Mouse (Mus musculus) forebrain, embryonic 12.5 days (tissue): Measurements from ENCODE around the gene Cacna2d3. TPM values are rescaled to one million over a fixed set of nuclear protein-coding genes. Genes with fewer than 3 reads are reported as not detected.

ENCODE experiments used
- ATAC-seq: fragments of 200-750 bp; cut with Nextera tagmentation; 2 replicates; pipeline ENCODE4 v1.8.0; 2017; ENCODE audit warnings: moderate TSS enrichment; ENCODE audit not compliant: low FRiP score
- H3K27ac ChIP-seq: fragments of 300-500 bp; sonication (generic); 2 replicates; pipeline ENCODE4 v1.5.1; 2016; ENCODE audit warnings: mild to moderate bottlenecking
- H3K27me3 ChIP-seq: fragments of 300-500 bp; sonication (generic); 2 replicates; pipeline ENCODE4 v1.6.1; 2016; ENCODE audit warnings: mild to moderate bottlenecking
- H3K36me3 ChIP-seq: fragments of 300-500 bp; sonication (generic); replicated peaks from 2 replicates; pipeline ENCODE4 v1.6.1; 2016; ENCODE audit warnings: mild to moderate bottlenecking
- H3K4me1 ChIP-seq: fragments of 300-500 bp; sonication (generic); 2 replicates; pipeline ENCODE4 v1.6.1; 2016
- H3K4me2 ChIP-seq: fragments of 300-500 bp; sonication (generic); 2 replicates; pipeline ENCODE4 v1.6.1; 2016; ENCODE audit warnings: mild to moderate bottlenecking, moderate library complexity
- H3K4me3 ChIP-seq: fragments of 300-500 bp; sonication (generic); replicated peaks from 2 replicates; pipeline ENCODE4 v1.5.1; 2016; ENCODE audit warnings: mild to moderate bottlenecking
- H3K9ac ChIP-seq: fragments of 300-500 bp; sonication (generic); 2 replicates; pipeline ENCODE4 v1.6.1; 2016; ENCODE audit warnings: mild to moderate bottlenecking
- H3K9me3 ChIP-seq: fragments of 300-500 bp; sonication (generic); 2 replicates; pipeline ENCODE4 v1.6.1; 2016
- WGBS: fragments of 180-500 bp; shearing (Covaris S2); methylation state at CpG from one replicate; pipeline ENCODE4 v1.1.7; 2016; 5-methylcytosine and 5-hydroxymethylcytosine counted together
- polyA plus RNA-seq: library from polyadenylated mRNA; unstranded; fragments of >200 nt; fragmentation: Nextera tagmentation; extraction: Ambion mirVana; gene quantifications from 2 replicates; pipeline ENCODE4 v1.2.1, GENCODE M21; 2016

The Cacna2d3 gene
- polyA plus RNA-seq, 1 experiment from 2014 or later = 15.3 TPM

DNA sequence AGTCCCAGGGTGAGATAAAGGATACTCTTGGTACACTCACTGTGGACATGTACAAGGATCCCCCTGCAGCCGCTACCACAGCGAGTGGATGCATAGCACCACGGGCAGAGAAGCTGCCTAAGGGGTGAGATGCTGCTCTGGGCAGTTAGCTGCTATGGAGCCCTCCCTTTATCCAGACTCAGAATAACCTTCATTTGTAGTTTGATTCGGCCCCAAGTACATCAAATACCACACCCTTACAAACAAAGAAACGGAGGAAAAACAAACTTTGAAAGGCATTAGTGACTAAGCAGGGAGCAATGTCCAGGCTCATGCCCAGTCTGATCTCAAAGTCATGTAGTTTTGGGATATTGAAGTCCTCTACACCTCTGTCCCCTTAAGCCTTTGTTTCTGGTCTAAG is 386.8 kb downstream of the Cacna2d3 start:
- WGBS = 89% methylated on average over 5 of the region's 5 CpGs
- H3K9ac ChIP-seq = no peak overlapping the region
- H3K4me3 ChIP-seq = no peak overlapping the region
- ATAC-seq = no peak
- H3K27me3 ChIP-seq = no peaks in the 10 kb centered on the region
- peaks cover 4% of the 10 kb centered on the region; the same call in 1 of the 2 replicates for H3K4me1 ChIP-seq
- H3K9me3 ChIP-seq = no peaks in the 10 kb centered on the region
- H3K27ac ChIP-seq = no peak overlapping the region
- no peaks in the 10 kb centered on the region for H3K36me3 ChIP-seq
- no peak overlapping the region for H3K4me2 ChIP-seq

DNA sequence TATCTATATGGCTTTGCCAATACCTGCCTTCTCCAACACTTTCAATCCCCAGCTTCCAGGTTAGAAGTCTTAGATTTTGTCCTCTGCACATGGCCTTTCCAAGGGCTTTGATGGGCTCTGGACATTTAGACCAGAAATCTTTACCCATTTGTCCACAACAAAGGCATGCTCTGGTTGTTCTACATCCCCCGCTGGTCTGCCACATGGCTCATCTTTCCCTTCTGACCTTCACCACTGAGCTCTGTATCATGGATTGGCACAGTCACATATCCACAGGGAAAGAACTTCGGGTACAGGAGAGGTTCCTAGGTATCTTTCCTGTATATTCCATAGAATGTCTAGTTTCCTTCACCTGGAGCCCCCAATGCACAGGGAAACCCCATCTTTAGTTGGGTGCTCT is 387.4 kb downstream of the Cacna2d3 start:
- Histone ChIP-seq H3K4me3 (no peak overlapping the region), H3K4me2 (no peak overlapping the region), H3K36me3 (no peaks in the 10 kb centered on the region), H3K9ac (no peak overlapping the region), H3K4me1 (no peaks in the 10 kb centered on the region), H3K27me3 (no peaks in the 10 kb centered on the region), H3K9me3 (no peaks in the 10 kb centered on the region), H3K27ac (no peak overlapping the region)
- 89% methylated on average over 2 of the region's 2 CpGs for WGBS
- no peak for ATAC-seq

DNA sequence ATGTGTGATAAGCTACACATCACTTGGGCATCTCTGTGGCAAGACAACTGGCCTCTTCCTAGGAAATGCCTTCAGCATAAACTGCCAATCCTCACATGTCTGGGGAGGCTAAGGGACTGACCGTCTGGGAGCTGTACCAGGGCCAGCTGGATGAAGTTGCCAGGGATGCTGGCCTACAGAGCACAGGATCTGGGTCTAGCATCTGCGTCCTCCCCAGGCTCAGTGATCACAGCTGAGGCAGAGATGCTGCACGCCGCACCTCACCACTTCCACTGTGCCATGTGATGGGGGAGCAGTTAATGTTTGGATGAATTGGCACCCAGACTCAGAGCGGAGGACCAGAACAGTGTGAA is 397.3 kb downstream of the Cacna2d3 start:
- no peak for ATAC-seq
- no peak overlapping the region for H3K27ac ChIP-seq
- H3K9me3 ChIP-seq = no peaks in the 10 kb centered on the region
- no peak overlapping the region for H3K4me3 ChIP-seq
- H3K4me1 ChIP-seq = no peaks in the 10 kb centered on the region; the same call in 1 of the 2 replicates
- no peak overlapping the region for H3K4me2 ChIP-seq
- H3K27me3 ChIP-seq = no peaks in the 10 kb centered on the region
- H3K36me3 ChIP-seq = no peaks in the 10 kb centered on the region
- no peak overlapping the region for H3K9ac ChIP-seq
- WGBS = 81% methylated on average over 5 of the region's 5 CpGs

DNA sequence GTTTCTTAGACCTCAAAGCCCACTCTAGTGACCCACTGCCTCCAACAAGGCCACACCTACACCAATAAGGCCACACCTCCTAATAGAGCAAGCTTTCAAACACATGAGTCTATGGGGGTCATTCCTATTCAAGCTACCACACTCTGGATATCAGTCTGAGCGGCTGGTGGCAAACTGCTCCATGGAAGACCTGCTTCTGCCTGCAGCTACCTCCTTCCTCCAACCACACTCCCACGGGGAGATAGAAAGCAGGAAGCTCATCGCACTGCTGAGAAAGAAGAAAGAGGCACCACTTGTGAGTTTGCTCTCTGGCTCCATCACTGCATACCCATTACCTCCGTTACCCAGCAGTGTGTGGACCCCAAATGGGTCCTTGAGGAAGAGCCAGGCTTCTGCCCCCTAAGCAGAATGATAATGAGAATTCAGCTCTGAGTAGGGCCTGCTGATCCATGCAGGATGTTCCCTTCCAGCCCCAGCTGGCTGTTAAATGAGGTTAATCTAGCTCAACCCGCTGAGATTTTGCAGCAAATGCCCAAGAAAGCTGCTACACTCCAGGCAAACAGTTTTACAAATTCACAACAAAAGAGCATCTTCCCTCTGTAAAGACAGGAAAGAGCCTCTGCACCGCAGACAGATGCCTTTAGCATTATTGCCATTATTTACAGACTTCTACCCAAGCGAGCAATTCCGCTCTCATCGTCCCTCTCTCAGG is 397.8 kb downstream of the Cacna2d3 start:
- H3K9ac ChIP-seq = no peak overlapping the region
- H3K27ac ChIP-seq = no peak overlapping the region
- H3K4me2 ChIP-seq = no peak overlapping the region
- H3K9me3 ChIP-seq = no peaks in the 10 kb centered on the region
- no peak for ATAC-seq
- WGBS = 90% methylated on average over 9 of the region's 9 CpGs
- H3K27me3 ChIP-seq = no peaks in the 10 kb centered on the region
- no peak overlapping the region for H3K4me3 ChIP-seq
- no peaks in the 10 kb centered on the region for H3K36me3 ChIP-seq
- no peaks in the 10 kb centered on the region; the same call in 1 of the 2 replicates for H3K4me1 ChIP-seq

DNA sequence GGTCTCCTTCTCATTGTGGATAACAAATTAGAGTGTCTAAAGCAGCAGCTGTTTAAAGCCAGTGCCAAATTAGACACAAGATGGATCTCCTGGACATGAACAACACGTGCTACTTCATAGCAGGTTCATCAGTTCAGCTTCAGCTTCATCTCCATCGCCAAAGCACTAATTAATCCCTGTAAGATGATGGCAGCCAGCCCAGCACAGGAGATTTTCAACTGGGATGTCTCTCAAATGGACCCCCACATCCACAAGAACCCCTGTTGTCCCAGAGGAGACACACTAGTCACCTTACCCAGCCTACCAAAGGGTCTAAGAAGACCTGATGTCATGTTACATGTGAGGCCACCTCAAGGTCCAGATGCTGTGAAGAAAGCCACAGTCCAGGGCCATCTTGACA is 408.2 kb downstream of the Cacna2d3 start:
- no peak overlapping the region for H3K9ac ChIP-seq
- WGBS = 88% methylated on average over 2 of the region's 2 CpGs
- no peak for ATAC-seq
- no peak overlapping the region for H3K27ac ChIP-seq
- no peak overlapping the region for H3K4me2 ChIP-seq
- no peaks in the 10 kb centered on the region for H3K36me3 ChIP-seq
- no peaks in the 10 kb centered on the region for H3K4me1 ChIP-seq
- H3K27me3 ChIP-seq = no peaks in the 10 kb centered on the region
- no peaks in the 10 kb centered on the region for H3K9me3 ChIP-seq
- no peak overlapping the region for H3K4me3 ChIP-seq

DNA sequence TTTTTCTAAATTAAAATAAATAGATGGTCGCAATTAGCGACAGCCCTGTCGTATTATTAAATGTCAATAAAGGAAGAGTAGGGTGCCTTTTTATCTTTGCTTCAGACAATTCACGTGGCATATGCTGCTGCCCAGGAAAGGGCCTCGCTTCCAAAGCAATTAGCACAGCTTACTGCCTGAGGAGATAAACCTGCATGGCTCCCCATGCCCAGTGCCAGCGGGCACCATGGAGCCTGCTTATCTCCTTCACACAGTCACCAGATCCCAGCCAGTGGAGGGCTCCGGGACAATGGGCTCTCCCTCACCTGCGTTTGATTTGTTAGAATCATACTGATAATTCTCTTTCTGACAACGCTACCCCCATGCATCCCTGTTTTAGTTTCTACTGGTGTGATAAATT is 416.0 kb downstream of the Cacna2d3 start:
- Histone ChIP-seq H3K4me3 (no peak overlapping the region), H3K4me2 (no peak overlapping the region), H3K4me1 (no peaks in the 10 kb centered on the region), H3K27me3 (no peaks in the 10 kb centered on the region), H3K27ac (no peak overlapping the region), H3K9ac (no peak overlapping the region), H3K36me3 (no peaks in the 10 kb centered on the region), H3K9me3 (no peaks in the 10 kb centered on the region)
- 84% methylated on average over 9 of the region's 9 CpGs for WGBS
- ATAC-seq = no peak

DNA sequence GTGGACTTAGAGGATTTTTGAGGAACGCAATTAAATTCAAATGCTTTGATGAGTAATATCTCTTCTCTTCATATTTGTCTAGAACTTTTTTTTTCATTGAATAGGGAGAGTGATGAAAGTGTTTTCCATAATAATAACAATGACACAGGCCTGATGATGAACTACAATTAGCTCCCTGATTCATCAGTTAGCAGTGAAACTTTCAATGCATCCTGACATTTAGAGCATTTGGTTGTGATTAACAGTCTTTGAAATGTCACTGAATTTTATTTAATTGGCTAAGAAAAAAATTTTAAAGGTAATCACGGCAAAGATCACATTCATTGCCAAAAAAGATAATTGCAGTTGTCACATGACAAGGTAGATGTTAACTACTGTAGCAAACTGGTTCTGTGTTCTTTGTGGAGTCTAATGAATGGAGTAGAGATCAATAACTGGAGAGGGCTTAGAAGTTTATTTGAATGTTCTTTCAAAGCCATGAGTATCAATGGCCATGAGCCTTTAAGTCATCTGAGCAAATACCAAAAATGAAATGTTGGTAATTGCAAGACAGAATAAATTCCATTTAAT is 425.4 kb downstream of the Cacna2d3 start:
- H3K9me3 ChIP-seq = no peaks in the 10 kb centered on the region
- no peak overlapping the region for H3K9ac ChIP-seq
- WGBS = 63% methylated on average over 2 of the region's 2 CpGs
- no peak overlapping the region for H3K4me2 ChIP-seq
- no peaks in the 10 kb centered on the region for H3K36me3 ChIP-seq
- H3K4me1 ChIP-seq = no peaks in the 10 kb centered on the region
- no peak overlapping the region for H3K4me3 ChIP-seq
- no peak for ATAC-seq
- H3K27me3 ChIP-seq = no peaks in the 10 kb centered on the region
- H3K27ac ChIP-seq = no peak overlapping the region

DNA sequence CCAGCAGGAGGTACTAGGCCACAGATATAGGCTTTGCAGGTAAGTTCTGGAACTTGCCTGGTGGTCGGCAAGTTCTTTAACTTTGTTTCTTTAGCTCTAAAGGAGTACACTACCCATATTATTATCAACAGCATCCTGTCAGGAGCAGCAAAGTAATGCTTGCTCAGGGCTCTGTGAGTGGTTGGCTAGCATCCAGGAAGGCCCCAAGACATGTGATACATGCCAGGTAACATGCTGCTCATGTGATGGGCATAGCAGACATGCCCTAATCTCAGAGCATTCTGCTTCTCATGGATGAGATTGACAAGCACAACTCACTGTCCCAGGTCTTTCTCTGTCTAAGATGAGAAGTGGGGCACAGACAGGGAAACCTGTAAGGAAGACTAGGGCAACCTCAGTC is 442.8 kb downstream of the Cacna2d3 start:
- no peak for ATAC-seq
- no peaks in the 10 kb centered on the region for H3K9me3 ChIP-seq
- H3K9ac ChIP-seq = no peak overlapping the region
- no peak overlapping the region for H3K27ac ChIP-seq
- 94% methylated on average over 1 of the region's 1 CpGs for WGBS
- no peaks in the 10 kb centered on the region for H3K4me1 ChIP-seq
- H3K4me2 ChIP-seq = no peak overlapping the region
- no peaks in the 10 kb centered on the region for H3K36me3 ChIP-seq
- no peaks in the 10 kb centered on the region for H3K27me3 ChIP-seq
- no peak overlapping the region for H3K4me3 ChIP-seq

DNA sequence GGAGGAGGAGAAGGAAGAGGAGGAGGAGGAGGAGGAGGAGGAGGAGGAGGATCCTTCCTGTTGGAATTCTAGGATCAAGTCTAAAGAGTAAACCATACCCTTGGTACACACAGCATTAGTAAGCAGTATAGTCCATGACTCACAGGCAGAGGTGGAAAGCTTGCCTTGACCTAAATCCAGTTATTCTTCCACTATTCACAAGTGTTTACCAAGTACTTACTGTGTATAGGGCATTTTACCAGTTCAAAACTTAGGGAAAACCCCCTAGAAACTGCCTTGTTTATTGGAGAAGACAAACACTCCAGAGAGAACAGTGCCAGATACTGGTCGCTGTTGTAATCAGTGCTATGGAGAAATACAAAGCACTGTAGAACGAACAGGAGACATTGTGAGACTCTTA is 443.3 kb downstream of the Cacna2d3 start:
- ATAC-seq = no peak
- Histone ChIP-seq H3K4me2 (no peak overlapping the region), H3K9ac (no peak overlapping the region), H3K27ac (no peak overlapping the region), H3K27me3 (no peaks in the 10 kb centered on the region), H3K9me3 (no peaks in the 10 kb centered on the region), H3K36me3 (no peaks in the 10 kb centered on the region), H3K4me1 (no peaks in the 10 kb centered on the region), H3K4me3 (no peak overlapping the region)
- 84% methylated on average over 2 of the region's 2 CpGs for WGBS

DNA sequence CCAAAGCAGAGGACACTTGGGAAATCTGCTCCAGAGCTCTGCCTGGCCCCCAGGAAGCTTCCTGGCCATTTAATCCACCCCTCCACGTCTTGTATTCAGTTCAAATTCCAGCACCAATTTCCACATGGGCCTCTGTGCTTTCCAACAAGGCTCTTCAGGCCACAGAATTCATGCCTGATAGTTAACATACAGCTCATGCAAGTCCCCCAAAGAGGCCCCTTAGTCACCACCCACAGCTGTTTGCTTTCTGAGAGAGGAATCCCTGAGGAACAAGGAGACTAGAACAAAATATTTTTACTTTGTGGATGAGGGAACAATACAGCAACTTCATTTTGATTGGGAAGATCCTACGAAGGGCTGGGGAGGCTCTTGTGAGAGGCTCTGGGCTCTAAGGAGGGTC is 444.0 kb downstream of the Cacna2d3 start:
- Histone ChIP-seq H3K9me3 (no peaks in the 10 kb centered on the region), H3K27me3 (no peaks in the 10 kb centered on the region), H3K27ac (no peak overlapping the region), H3K36me3 (no peaks in the 10 kb centered on the region), H3K4me3 (no peak overlapping the region), H3K9ac (no peak overlapping the region), H3K4me2 (no peak overlapping the region), H3K4me1 (no peaks in the 10 kb centered on the region)
- ATAC-seq = no peak
- 71% methylated on average over 2 of the region's 2 CpGs for WGBS

DNA sequence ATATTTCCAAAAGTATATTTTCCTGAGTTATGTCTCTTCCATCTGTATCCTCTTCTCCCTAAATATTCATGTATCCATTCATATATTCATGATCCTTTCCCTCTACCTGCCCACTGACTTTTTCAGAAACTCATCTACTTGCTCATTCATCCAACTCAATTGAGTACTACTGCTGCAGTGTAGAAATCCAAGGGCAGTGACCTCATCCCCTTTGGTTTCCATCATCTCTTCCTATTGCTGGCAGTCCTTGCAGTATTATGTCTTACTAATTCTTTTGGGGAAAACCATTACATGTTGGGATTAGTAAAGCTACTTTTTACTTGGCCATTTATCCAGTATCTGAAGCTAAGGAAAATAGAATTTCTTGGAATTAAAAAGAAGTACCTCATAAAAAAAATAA is 447.8 kb downstream of the Cacna2d3 start:
- Histone ChIP-seq H3K27ac (no peak overlapping the region), H3K9me3 (no peaks in the 10 kb centered on the region), H3K4me3 (no peak overlapping the region), H3K9ac (no peak overlapping the region), H3K4me1 (peaks cover 7% of the 10 kb centered on the region; the same call in 1 of the 2 replicates), H3K27me3 (no peaks in the 10 kb centered on the region), H3K4me2 (no peak overlapping the region), H3K36me3 (no peaks in the 10 kb centered on the region)
- ATAC-seq = no peak

DNA sequence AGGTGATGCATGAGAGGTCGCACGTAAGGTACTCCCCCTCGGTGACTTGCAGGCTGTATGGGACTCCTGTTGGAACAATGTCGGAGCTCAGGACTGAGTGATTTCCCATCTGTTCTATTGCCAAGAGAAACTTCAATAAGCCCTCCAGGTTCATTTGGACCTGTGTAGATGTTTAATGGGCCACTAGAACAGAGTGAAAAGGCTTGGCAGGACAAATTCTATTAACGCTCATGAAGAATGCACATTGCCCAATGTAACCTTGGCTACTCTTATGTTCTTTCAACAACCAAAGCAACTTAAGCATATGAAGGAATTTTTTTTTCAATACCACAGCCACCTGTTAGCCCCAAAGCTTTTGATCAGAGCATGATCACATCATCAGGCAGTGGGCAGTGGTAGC is 451.1 kb downstream of the Cacna2d3 start:
- H3K27me3 ChIP-seq = no peaks in the 10 kb centered on the region
- H3K9ac ChIP-seq = no peak overlapping the region
- no peak overlapping the region for H3K4me2 ChIP-seq
- ATAC-seq = no peak
- no peaks in the 10 kb centered on the region for H3K9me3 ChIP-seq
- H3K4me3 ChIP-seq = no peak overlapping the region
- no peaks in the 10 kb centered on the region for H3K36me3 ChIP-seq
- WGBS = 90% methylated on average over 5 of the region's 5 CpGs
- peaks cover 7% of the 10 kb centered on the region; the same call in 1 of the 2 replicates for H3K4me1 ChIP-seq
- H3K27ac ChIP-seq = no peak overlapping the region

DNA sequence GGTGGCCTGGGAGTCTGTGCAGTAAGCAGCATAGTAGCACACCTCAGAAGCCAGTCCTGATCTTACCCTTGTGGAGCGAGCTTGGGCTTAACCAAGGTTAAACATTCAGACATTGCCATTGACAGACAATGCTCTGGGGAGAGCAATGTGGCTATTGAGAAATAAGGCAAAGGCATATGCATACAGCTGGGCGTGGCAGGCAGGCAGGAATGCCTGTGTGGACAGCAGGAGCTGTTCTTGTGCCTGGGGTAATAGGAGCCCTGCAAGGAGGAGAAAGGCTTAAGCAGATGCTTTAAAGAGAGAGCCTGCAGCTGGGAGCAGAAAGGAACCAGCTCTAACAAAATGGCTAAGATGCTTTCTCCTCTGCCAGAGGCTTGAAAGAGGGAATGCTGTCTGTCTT is 451.8 kb downstream of the Cacna2d3 start:
- no peak for ATAC-seq
- 48% methylated on average over 2 of the region's 2 CpGs for WGBS

More for the DNA sequence above, 451.8 kb downstream of the Cacna2d3 start:
- no peak overlapping the region for H3K4me2 ChIP-seq
- H3K9ac ChIP-seq = no peak overlapping the region
- H3K9me3 ChIP-seq = no peaks in the 10 kb centered on the region
- H3K4me1 ChIP-seq = peaks cover 7% of the 10 kb centered on the region; the same call in 1 of the 2 replicates
- H3K4me3 ChIP-seq = no peak overlapping the region
- H3K27ac ChIP-seq = no peak overlapping the region
- no peaks in the 10 kb centered on the region for H3K27me3 ChIP-seq
- no peaks in the 10 kb centered on the region for H3K36me3 ChIP-seq
